Mouse (Mus musculus) v-Abl transformed pro-B cells (cell line): Measurements from ENCODE around the gene Apoc2.

Experiments
- in situ Hi-C, 2 experiments: fragments of 400-800 bp; cut with MboI; formaldehyde crosslinking; loops; one replicate each; pipeline ENCODE4 v1.15.1; 2025; ENCODE audit not compliant: unreplicated experiment in 2 of 2

Apoc2 gene

DNA sequence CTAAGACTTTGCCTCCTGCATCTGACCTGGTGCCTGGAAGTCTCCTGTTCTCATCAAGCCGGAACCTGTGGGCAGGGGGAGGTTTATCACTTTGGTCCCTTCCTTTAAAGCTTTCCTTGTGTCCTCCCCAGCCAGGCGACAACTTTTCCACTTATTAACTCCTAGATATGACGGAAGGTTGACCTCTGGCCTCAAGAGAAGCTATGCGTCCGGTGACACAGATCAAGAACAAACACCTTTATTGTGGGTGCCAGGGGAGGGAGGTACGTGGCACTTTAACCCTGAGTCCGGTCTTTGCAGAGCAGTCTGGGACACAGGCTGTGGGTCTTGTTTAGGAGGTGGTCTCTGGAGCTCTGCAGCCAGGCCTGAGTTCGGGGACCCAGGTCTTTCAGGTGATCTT, at the start of gene Apoc2:
Gene Apoc2 (minus strand): TSS at position 70 of the 400 bp plus-strand sequence.
- in situ Hi-C loops: no loop called here

DNA sequence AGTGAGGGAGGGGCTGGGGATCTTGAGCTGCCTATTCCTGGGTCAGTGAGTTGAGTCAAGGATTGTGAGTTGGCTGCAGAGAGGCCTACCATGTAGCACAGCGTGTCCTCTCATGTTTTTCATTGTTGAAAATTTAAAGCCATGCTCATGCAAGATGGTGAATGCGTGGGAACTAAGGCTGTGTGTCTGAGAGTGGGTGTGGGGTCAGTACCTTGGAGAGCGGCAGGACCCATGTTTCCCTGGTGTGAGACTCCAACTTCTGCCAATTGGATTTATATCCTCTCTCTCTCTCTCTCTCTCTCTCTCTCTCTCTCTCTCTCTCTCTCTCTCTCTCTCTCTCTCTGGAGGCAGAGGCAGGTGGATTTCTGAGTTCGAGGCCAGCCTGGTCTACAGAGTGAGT, 48.8 kb upstream of the Apoc2 start:
- in situ Hi-C loops: no loop called here

DNA sequence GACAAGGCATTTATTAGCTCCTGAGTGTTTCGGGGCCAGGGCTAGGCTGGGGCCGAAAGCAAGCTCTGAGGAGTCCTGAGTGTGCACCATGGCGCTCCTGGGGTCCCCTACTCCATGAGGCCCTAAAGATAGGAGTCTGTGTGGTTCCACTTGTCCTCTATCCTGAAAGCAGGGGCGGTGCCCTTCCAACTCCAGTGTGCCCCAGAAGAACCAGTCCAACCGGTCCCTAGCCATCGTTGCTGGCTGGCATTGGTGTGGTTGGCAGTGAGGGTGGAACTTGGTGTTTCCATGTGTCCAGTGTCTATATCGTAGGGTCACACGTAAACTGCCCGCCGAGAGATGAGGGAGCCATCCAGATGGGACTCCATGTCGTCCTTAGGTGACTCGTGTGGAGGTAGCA, 46.4 kb upstream of the Apoc2 start:
- in situ Hi-C loops: no loop called here

DNA sequence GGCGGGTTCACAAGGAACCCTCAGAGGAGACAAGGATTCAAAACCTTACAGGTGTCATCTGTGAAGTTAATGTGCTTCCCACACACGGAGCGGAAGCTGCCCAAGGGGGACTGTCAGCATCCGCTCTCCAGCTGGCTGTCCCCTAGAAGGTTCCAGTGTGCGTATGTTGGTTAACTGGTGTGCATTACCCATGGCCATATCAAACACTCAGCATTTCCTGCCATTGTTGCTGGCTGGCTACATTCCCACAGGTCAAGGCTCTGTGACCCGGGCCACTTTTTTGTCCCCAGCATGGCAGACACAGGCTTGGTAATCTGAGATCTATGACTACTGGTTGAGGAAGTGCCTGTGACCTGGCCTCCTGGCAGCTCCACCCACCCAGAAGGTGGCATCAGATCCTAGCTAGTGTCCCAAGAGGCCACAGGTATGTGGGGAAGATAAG, 45.0 kb upstream of the Apoc2 start:
- in situ Hi-C loops: no loop called here

DNA sequence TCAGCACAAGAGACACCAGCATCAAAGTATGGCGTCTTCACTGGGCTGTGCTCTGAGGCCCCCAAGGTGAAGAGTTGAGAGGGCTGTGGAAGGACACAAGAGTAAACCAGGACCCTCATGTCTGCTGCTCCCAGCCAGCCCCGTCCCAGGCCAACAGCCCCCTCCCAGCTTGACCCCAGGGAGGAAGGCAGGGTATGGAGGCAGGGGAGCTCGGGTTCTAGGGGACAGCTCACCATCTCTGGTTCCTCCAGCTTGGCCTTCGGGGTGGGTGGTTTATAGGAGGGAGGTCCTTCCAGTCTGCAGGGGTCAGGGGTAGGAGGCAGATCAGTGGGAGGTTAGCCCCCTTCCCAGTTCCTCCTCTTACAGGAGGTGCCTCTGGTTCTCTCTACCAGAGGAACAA, 41.5 kb upstream of the Apoc2 start:
- in situ Hi-C loops: no loop called here

DNA sequence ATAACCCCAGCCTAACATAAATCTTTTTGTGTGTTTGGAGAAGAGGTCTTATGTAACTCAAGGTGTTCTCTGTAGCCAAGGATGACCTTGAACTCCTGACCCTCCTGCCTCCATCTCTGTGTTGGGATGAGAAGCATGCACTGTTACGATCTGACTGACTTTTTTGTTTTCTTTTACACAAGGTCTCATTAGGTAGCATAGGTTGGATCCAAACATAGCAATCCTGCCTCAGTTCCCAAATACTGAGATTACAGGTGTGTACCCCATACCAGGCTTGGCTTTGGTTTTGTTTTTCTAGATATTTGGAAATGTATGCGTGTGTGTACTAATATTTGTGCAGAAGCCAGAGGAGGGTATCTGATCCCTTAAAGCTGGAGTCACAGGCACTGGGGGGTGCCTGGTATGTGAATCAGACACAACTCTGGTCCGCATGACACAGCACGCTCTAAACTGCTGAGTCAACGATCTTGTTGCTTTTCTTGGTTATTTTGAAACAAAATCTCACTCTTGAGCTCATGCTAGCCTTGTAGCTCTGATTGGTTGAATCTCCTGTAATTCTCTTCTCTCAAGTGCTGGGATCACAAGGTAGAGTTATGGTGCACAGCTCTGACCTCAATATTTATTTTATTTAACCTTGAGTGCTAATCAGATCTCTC, 40.7 kb upstream of the Apoc2 start:
- in situ Hi-C loops: no loop called here

DNA sequence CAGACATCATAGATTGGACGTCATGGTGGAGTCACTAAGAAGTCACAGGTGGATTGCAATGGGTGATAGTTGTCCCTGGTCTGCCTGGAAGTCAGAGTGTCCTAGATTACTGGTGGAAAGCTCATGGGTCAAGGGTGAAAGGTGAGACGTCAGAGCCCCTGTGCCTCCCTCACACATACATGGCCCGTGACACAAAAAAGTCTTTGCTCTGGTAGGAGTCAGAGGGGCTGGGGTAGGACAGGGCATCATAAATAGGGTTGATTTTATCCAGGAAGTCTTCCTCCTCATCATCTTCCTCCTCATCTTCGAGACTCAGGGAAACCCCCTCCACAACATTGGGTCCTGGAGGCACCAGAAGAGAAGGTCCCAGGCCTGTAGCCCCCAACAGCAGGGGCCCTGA, 39.6 kb upstream of the Apoc2 start:
- in situ Hi-C loops: no loop called here

DNA sequence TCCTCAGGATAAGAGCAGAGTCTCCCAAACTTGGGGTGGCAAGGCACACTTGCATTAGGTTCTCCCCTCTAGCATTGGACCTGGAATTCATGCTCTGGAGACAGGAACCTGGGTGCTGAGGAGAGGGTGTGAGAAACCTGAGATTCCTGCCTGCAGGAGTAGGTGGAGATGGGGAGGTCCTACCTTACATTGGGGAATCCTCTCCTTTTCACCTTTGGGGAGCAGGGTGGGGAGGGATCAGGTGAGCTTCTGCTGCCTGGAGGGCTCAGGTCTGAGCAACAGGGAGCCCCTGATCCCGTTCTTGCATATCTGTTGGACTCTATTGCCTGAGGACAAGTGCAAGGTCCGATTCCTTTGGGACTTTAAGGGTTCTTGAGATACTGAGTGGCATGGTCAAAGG, 39.1 kb upstream of the Apoc2 start:
- in situ Hi-C loops: no loop called here

DNA sequence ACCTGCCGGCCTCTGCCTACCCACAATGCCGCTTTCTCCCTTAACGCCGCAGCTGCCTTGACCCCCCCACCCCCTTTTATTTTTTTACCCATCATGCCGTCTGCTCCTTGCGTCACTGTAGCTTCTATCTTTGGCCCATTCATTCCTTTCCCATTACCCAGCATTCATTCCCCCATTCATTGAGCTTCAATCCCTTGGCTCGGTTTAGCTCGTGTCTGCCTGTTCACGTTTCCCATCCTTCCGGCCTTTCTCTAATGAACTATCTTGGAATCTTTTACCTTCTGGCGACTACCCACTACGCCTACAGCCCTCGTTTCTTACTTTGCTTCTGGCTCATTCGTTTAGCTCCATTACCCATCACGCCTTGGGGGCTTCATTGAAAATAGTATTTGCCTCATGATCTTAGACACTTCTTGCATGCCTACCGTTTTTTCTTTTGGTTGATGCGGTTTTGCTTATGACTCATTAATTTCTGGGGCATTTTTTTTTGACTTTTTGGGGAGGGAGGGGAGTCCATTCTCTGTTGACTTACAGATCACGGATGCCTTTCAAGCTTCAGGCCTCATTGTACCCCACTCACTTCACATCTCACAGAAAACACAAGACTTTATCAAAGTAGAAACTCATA, 38.4 kb upstream of the Apoc2 start:
- in situ Hi-C loops: no loop called here

DNA sequence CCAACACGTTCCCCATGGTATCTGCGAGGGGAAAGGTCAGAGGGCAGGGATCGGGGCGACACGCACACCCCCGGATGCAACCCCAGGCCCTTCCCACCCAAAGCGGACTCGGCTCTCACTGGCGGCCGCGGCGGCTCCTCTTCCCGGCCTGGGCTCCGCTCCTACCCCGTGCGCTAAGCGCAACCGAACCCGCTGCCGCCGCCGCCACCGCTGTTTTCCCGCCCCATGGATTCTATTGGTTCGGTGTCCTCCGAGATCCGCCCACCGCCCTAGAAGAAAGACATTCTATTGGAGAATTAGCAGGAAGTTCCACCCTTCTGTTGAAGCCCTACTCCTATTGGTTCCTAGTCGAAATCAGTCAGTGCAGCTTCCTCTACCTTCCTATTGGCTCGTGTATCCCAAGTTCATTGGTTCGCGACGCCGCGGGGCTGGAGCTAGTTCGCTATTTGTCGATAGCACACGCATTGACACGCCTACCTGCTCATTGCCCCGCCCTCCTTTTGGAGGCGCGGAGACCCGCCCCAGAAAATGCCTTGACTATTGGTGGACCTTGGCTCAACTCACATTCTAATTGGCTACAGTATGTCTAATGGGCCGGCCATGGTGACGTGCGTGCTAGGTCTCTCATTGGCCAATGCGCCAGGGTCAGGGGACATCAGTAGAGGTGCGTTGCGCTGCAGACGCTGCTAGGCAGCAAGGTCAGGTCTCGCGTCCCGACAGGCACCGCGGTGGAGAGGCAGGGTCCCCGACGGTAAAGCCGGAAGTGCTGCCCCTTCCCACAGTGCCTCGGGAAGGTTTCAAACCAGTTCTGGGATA, 37.7 kb upstream of the Apoc2 start, which contains the start of gene Tomm40:
Gene Tomm40 (minus strand): TSS at position 200 of the 816 bp plus-strand sequence.
- in situ Hi-C loops: no loop called here

DNA sequence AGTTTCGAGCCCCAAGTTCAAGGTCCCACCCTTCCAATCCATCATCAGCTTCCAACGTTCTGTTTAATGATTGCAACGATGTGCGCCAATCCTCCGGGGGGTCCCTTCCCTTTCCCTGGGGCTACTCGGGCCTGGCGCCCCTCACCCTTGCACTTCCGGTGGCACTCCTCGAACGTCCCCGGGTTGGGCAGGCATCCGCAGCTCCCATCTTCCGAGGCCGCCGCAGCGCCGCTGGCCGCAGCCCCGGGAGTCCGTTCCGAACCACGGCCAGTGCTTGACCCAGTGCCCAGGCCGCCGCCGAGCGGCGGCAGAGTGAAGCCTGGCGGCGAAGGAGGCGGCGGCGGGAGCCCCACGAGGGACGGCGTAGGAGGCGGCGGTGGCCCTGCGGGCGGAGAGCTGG, 37.1 kb upstream of the Apoc2 start:
- in situ Hi-C loops: loop anchor here (5.0 kb wide), 3 partner anchors 48 to 213 kb away; partner anchors contain the start of gene Clptm1 (in 1 of the 2)

DNA sequence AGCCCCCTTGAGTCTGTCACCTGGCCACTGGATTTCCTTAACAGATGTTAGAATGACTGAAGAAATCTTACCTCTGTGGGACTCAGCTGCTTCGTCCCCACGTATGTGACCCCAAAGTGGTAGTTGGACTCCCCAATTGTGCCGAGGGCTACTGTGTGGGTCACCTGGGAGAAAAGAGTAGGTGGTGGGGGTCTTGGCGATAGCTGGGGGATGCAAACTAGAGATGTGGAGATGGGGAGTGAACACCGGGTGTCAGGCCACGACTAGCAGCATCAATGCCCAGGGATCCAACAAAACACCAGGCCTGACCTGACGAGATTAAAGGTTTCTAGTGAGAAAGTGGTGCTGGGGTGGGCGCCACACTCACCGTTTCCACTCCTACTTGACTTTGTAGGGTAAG, 35.9 kb upstream of the Apoc2 start:
- in situ Hi-C loops: loop anchor here (5.0 kb wide), 3 partner anchors 46 to 211 kb away; partner anchors contain the start of gene Clptm1 (in 1 of the 2)

DNA sequence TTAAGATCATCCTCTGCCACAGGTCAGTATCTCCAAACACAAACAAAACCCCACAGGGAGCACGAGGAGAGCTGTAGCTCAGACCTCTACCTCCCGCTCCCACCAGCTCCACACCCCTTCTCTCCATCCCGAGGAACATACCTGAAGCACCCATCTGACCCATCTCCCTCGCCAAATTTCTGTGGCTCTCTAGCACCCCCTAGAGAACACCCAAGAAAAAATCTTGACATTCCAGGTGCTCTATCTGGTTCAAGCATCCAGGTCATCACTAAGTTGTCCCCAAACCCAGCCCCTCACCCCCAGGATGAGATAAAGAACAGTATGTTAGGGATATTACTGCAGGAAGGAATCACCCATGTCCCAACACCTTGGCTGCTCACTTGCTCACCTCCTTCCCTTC, 35.5 kb upstream of the Apoc2 start:
- in situ Hi-C loops: loop anchor here (5.0 kb wide), 3 partner anchors 46 to 211 kb away; partner anchors contain the start of gene Clptm1 (in 1 of the 2)

DNA sequence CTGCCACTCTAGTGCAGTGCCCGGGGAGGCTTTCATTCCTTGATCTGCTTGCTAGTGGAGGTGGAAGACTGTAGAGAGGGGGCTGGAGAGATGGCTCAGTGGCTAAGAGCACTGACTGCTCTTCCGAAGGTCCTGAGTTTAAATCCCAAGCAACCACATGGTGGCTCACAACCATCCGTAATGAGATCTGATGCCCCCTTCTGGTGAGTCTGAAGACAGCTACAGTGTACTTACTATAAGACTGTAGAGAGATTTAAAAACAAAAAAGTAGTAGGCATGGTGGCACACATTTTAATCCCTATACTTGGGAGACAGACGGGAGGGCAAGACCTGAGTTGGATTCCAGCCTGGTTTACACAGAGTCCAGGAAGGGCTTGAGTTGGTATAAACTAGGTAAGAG, 34.7 kb upstream of the Apoc2 start:
- in situ Hi-C loops: loop anchor here (5.0 kb wide), 3 partner anchors 45 to 210 kb away; partner anchors contain the start of gene Clptm1 (in 1 of the 2)

DNA sequence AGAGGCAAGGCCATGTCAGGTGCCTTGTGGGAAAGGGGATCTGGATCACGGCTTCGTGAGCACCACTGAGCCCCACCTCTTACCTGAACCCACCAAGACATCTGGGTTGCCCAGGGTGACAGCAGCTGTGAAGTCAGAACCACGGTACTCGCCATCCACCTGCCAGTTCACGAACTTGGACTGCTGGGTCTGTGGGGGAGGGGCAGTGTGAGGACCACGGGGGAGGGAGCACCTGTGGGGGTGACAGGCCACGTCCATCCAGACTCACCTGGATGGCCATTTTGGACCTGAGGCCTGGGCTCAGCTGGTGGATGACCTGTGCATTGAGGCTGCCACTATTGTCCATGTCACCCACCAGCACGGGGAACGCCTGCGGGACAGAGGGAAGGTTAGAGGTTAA, 32.9 kb upstream of the Apoc2 start:
- in situ Hi-C loops: loop anchor here (5.0 kb wide), 3 partner anchors 43 to 208 kb away; partner anchors contain the start of gene Clptm1 (in 1 of the 2)

DNA sequence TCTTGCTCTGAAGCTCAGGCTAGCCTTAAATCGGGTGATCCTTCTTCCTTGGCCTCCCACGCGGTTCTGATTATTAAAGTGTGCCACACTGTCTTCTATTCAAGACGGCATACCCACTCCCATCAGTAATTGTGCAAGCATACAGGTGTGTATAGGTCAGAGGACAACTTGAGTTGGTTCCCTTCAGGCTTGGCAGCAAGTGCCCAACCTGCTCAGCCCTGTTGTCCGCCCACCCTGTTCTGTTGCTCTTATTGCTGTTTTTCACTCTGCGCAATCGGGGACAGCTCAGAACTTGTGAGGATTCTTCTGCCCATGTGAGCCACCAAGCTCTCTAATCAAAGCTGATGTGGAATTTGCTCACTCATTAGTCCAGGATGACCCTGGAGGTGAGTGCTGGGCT, 27.5 kb upstream of the Apoc2 start:
- in situ Hi-C loops: no loop called here

DNA sequence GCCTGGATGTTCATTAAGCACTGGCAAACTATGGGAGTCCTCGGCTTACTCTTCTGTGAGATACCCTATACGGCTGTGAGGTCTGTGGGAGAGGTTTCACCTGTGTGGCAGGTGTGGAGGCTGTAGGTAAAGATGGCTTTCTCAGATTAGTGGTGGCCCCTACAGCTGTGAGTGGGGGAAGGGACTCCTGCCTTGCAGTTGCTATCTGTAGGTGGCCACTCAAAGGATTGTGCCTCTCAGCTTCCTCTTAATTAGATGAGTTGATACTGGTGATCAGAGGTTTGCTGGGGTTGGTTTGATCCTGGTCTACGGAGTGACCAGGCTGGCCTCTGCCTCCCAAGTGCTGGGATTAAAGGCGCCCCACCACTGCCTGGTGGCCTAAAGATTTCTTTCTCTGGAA, 26.7 kb upstream of the Apoc2 start:
- in situ Hi-C loops: loop anchor here in 1 of 2 experiments (5.0 kb wide), 1 partner anchor 37 kb away; the partner anchor contains the start of gene Clptm1

DNA sequence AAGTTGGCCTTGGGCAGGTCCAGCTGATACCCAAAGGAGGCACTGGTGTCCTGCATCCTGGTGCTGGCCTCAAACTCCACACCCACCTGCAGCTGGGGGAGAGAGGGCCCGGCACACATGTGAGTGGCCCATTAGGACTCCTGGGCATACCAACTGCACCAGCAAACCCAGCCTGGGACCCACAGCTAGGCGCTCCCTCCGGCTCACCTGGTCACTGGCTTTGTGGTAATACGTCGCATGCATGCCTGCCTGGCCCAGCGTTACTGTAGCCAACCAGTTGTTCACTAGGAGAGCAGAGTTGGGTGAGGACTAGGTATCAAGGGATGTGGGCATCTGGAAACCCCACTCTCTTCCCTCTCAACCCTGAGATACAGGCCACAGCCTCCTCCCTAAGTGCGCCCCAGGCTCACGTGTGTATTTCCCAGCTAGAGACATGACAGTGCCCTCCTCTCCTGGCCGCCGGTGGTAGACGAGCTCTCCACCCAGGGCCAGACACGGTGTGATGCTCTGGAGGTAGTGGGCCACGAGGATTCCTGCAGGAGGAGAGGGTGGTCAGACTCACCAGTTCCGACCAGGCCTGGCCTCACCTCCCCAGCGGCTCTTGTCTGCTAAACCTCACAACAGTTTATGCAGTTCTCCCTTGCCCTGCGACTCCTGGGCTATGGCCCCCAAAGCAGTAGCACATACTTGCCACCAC, 25.3 kb upstream of the Apoc2 start:
- in situ Hi-C loops: loop anchor here in 1 of 2 experiments (5.0 kb wide), 1 partner anchor 36 kb away; the partner anchor contains the start of gene Clptm1

DNA sequence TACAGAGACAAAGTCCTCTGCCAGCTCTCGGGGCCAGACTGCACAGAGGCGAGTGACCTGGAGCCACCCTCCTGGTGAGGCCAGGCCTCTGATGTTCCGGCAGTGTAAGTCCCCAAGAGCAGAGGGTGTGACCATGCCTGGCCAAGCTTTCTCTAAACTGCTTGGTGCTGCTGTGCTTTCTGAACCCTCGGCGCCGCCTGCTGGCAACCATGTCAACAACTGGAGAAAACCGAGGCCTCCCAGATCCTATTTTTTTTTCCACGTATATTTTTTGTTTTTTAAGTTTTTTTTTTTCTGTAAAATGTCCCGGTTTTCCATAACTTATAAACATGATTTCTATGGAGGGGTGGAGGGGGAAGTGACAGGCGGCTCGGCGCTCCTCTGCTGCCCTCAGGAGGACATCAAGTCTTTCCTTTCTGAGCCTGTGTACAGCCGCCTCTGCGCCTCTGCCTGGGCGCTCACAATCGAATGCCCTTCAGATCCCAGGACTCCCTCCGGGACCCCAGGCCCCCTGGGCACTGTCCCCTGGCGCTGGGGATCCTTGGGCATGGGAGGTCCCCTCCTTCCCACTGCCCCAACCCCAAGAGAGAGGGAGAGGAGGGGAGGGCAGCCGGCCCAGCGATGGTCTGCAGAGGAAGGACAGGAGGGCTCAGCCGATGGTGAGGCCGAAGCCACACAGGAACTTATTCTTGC, 23.5 kb upstream of the Apoc2 start:
- in situ Hi-C loops: loop anchor here in 1 of 2 experiments (5.0 kb wide), 1 partner anchor 34 kb away; the partner anchor contains the start of gene Clptm1
